In the genomic region with DNA sequence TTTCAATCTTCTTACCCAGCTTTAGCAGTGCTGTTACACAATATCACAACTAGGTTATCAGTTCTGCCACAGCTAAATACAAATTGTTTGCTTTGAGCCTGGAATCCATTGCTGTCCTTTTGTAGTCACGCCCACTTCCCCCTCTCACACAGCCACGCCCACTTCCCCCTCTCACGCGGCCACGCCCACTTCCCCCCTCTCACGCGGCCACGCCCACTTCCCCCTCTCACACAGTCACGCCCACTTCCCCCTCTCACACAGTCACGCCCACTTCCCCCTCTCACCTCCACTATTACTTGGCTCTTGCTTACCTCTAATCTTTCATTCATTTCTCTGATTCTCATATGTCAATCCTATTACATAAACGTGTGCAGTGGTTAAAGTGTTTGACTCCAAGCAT, we compare ENCODE assay signal across 17 mouse cellular contexts. TPM values are rescaled to one million over a fixed set of nuclear protein-coding genes. Genes with fewer than 3 reads are reported as not detected.
DNase-seq lines count a peak whose midpoint lies in the region; ATAC-seq and TF ChIP-seq lines count a peak whose summit lies in the region.
"Had no signal": no experiment of that assay in that cellular context is flagged by ENCODE, and none has a peak within 500 bp of the region (broad histone marks: within the 10 kb centered on the region; RNA-seq: fewer than 3 reads in every experiment).

No protein-coding gene starts in this region.

- H3K27me3 ChIP-seq in thymus, adult 2 months (ENCODE audit: control insufficient read depth, insufficient read depth, low read length), result no peaks in the 10 kb centered on the region

- no peak overlapping the region for H3K4me3 ChIP-seq in thymus, adult 2 months (ENCODE audit: control insufficient read depth, insufficient read depth, low read length)
- H3K4me3 ChIP-seq: forebrain, embryonic 13.5 days had no signal

- no peak for TF ChIP-seq CTCF in thymus, adult 2 months (IDR thresholded peaks at IDR 0.05; ENCODE audit: borderline replicate concordance, control insufficient read depth, extremely low read depth, insufficient read depth, low read length, poor library complexity)

- no peak overlapping the region for H3K27ac ChIP-seq in thymus, adult 2 months (ENCODE audit: control insufficient read depth, insufficient read depth, low read length)
- H3K27ac ChIP-seq: forebrain, embryonic 13.5 days had no signal

- no peaks in the 10 kb centered on the region for H3K4me1 ChIP-seq in thymus, adult 2 months (replicated peaks; ENCODE audit: control insufficient read depth, insufficient read depth, low read length)
- H3K4me1 ChIP-seq: forebrain, embryonic 13.5 days had no signal

- no peaks in the 10 kb centered on the region for H3K36me3 ChIP-seq in thymus, adult 2 months (ENCODE audit: control insufficient read depth, insufficient read depth, low read length)

- DNase-seq in CD4-positive, CD25-positive, alpha-beta regulatory T cell, adult 2 months (ENCODE audit: low read depth, low spot score), result peak; percentile 24
- DNase-seq in thymus, postnatal 0 days (ENCODE audit: low spot score), result peak; percentile 31
- DNase-seq in thymus, adult 2 months, result no peak
- DNase-seq in thymus, postnatal 4 days, result peak; percentile 64
- no peak for DNase-seq in left cerebral cortex, adult 8-10 months (ENCODE audit: low spot score in 2 of 2)
- DNase-seq in adrenal gland, adult 8-10 months, result no peak
- DNase-seq: cerebellum, adult 9-10 months; lung, postnatal 36 days; midbrain, embryonic 14.5 days; right cerebral cortex, postnatal 25 days had no signal

- no peak for TF ChIP-seq POLR2A in thymus, adult 2 months (IDR thresholded peaks at IDR 0.05; ENCODE audit: control insufficient read depth, extremely low read depth, insufficient read depth, low read length, poor library complexity)

- 29% methylated on average over 11 of the region's 11 CpGs for WGBS in thymus, adult 2 months

- no peak for ATAC-seq in CD4-positive, CD25-positive, alpha-beta regulatory T cell, adult 4 months
- ATAC-seq in granulocyte monocyte progenitor cell, adult 5-6 weeks (replicated peaks; ENCODE audit: poor library complexity, severe bottlenecking), result peak; percentile 97
- ATAC-seq: forebrain, embryonic 13.5 days; Patski had no signal

RNA-seq across cellular contexts. Expression of a gene that starts 15.8 kb away (rescaled TPM):
- polyA plus RNA-seq in CD4-positive, CD25-positive, alpha-beta regulatory T cell, adult 4 months (2017; shearing (Covaris generic)), result not detected
- 0.12 and 0.26 TPM in 2 replicates for polyA plus RNA-seq in thymus, postnatal 0 days (2015; fragmentation: Nextera tagmentation; extraction: Ambion mirVana)
- 0.26 and 1.2 TPM in 2 replicates for polyA plus RNA-seq in thymus, adult 2 months (2012; rRNA removed)
- not detected in 2 replicates for total RNA-seq in granulocyte monocyte progenitor cell, adult 5-6 weeks (2014; fragmentation: Nextera tagmentation)
- not detected in 2 replicates for total RNA-seq in granulocyte monocyte progenitor cell, adult 5-6 weeks (2017)
- total RNA-seq in left cerebral cortex, adult 8-10 months (2022), result not detected
- total RNA-seq in adrenal gland, adult 8-10 months (2022), result 10 to 100 TPM; 41.8 to 70.8 (median 51.0) TPM
- total RNA-seq: layer of hippocampus, adult 18-20 months; left cerebral cortex, adult 18-20 months had no signal
- polyA plus RNA-seq: forebrain, embryonic 13.5 days; kidney, embryonic 14.5 days; midbrain, embryonic 14.5 days had no signal

Comparison
In these comparisons a context has a peak if more than half of its experiments do, and no peak if none do; other contexts are left out.
1. DNase-seq: peak in CD4-positive, CD25-positive, alpha-beta regulatory T cell, adult 2 months (single experiment), thymus, postnatal 0 days (single experiment) and thymus, postnatal 4 days (single experiment); none in thymus, adult 2 months (single experiment), left cerebral cortex, adult 8-10 months (0 of 2) and adrenal gland, adult 8-10 months (single experiment).
2. RNA of a gene that starts 15.8 kb away (total RNA-seq): 41.8 to 70.8 TPM in adrenal gland, adult 8-10 months; not detected in granulocyte monocyte progenitor cell, adult 5-6 weeks and not detected in left cerebral cortex, adult 8-10 months; every median in the first group is over 10 times any median in the second.